Mouse (Mus musculus): Measurements from ENCODE around the gene Gm4778.
"Not testable (repeated sequence)": the region's sequence is repeated elsewhere in the genome, so short reads cannot be mapped to it uniquely, and the experiment has no call there.

The Gm4778 gene

DNA sequence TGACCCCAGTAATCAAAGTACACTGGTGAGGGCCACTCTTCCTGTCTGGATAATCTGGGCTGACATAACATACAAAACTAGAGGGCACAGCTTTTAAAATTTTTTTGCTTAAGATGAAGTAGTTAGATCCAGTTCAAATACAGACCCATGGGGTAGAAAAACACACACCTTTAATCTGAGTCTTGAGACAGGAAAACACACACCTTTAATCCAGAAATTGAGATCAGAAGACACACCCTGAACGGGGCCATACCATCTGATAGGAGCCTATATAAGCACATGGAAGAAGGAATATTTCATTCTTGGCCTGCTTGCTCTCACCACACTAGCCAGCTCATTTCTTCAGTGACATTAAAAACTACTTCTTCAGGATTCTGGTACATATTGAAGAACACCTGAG lies at the start of gene Gm4778:
Gm4778 (plus strand) TSS at position 301 of the 400 bp plus-strand sequence.
- DNase-seq (ENCODE audit: low spot score): not testable (repeated sequence)

DNA sequence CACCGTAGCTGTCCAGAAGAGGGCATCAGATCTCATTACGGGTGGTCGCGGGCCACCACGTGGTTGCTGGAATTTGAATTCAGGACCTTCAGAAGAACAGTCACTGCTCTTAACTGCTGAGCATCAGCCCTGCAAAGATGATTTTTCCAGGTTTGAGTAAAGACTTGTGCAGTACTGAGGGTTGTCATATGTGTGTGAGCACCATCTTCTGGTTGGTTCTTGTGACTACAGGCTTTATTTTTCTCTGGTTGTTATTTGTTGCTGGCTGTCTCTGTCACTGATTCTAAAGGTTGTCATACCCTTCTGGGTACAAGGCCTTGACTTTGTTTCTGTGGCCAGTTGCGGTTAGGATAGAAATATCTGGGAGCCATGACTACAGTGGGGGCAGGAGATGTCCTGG lies 3.2 kb upstream of the Gm4778 start:
- DNase-seq (ENCODE audit: low spot score): no peak

DNA sequence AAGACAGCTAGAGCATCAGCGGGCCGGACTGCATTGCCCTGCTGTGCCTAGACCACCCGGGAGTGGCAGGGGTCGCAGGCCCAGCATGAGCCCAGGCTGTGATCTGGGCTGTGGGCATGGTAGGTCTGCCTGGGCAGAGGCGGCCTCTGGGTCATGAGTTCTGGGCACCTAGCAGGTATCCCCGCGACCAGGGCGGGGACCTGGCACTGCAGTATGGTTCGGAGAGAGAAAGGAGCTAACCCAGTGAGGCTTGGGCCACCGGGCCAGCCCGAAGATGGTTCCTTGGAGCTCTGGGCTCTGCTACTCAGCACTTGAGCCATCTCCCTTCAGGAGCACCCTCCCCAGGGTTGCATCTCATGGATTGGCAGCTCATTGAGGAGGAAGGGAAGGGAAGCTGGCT lies 12.2 kb downstream of the Gm4778 start:
- no peak for DNase-seq (ENCODE audit: low spot score)

DNA sequence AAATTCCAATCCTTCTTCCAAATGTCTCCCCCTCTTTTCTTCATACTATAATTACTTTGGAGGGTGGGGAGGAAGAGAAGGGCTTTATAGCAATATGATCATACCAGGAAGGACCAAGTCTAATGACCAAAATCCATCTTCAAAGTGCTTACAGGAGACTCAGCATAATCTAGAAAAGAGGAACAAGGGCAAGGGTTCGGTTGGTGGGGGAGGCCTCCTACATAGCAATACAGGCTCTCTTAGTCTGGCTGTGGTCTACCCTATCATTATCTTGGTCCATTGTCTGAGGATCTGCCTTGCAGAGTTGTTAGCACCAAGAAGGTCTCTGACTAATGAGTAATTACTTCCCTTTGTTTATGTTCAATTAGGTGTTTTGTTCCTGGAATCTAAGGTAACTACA lies 41.6 kb downstream of the Gm4778 start:
- DNase-seq (ENCODE audit: low spot score): no peak

DNA sequence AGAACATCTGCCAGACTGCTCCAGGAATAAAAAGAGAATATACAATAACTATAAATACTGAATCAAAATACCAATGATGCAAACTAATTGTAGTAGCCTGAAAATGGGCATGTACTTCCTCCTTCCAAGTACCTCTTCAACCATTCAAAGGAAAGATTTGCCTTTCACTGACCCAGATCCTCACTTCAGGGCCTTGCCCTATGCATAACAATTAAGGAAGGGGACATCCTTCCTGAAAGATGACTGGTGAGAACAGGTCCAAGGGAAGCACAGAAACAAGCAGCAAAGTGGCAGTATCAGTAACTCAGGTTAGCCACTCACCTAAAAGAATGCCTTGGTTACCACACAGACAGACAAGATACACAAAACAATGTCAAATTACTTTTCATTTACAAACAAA lies 43.1 kb downstream of the Gm4778 start:
- DNase-seq (ENCODE audit: low spot score): no peak

DNA sequence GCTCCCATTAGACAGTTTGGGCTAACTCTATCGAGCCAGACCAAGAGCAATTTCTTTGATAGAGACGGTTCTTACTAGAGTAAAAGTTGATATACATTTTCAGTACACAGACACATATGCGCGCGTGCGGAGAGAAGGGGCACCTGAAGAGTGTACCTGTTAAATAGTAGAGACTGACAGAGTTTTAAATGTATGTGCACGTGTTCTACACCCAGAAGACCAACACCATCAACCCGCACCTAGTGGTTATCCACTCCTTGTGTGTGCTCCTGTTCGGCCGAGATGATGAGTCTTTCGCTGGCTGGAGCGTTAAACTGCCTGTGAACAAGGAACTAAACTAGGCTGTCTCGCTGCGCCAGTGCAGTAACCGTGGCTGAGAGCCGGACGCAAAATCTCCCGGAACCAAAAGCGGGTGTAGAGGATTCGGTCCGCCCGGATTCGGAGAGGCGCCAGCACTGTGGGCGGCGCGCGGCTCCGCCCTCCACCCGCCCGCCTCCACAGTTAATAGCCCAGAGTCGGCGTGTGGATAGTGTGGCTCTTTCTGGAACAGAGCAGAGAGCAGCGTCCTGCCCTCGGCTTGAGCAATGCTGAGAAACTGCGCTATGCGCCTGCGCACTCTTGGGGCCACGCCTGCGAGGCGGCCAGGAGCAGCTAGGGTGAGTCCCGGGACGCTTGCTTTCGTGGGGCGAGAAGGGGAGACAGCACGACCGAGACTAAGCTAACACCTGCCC lies 46.0 kb downstream of the Gm4778 start, which contains the start of gene Them4:
Them4 (plus strand) TSS at position 457 of the 731 bp plus-strand sequence.
- peak; percentile 84 for DNase-seq (ENCODE audit: low spot score)

DNA sequence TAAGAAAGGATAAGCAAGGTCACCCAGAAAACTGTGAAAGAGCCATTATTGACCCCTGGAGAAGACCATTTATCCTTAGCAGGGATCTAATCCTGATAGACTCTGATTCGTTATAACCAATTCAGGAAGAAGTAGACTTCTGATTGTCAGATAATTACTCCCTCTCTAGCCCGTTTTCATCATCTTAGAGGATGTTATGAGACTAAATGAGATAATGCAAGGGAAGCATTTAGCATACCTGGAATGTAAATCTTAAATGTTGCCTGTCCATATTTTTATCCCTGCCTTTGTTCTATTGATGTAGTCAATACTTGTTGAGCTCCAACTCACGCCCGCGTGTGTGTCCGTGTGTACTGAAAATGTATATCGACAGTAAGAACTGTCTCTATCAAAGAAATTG lies 46.7 kb downstream of the Gm4778 start:
- peak; percentile 4 for DNase-seq (ENCODE audit: low spot score)

DNA sequence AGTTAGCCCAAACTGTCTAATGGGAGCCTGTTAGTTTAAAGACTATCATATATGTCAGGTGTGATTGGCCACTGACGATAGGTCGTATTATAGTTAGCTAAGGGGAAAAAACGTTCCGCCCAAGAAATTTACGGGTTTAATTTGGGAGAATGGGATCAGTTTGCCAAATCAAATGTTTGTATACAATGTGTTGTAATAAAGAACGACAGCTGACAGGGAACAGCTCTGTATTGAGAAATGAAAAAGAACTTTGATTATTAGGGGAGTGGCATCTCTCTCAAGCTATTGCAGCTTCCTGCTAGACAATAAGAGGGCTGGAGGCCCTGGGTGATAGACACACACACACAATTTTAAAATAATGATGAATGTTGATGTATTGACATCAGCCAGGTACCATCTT lies 47.1 kb downstream of the Gm4778 start:
- no peak for DNase-seq (ENCODE audit: low spot score)

DNA sequence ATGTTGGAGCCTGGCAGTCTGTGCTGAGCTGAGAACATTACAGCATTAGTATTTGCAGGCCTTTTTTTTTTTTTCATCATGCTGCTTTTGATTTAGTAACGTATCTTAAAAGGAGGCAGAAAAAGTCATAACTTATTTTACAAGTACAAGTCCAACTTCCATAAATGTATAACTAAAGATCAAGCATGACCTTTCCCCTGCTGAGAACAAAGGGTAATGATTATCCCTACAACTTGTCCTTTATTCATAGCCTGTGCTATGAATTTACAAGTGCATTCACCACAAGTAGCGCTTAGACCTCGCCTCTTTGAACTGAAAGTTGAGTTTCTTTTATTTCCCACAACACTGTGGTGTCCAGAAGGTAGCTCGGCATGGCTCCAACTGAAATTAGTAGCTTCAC lies 47.5 kb downstream of the Gm4778 start:
- DNase-seq (ENCODE audit: low spot score): no peak
